Mouse (Mus musculus) frontal cortex, postnatal 36 days (tissue): ENCODE measurements around the gene Vmn1r27.

Source experiments
- DNase-seq, 2 experiments: peaks; one replicate each; pipeline ENCODE4 v3.0.0; 2022; ENCODE audit warnings: low spot score in 2 of 2

Gene Vmn1r27

GRCm38 (mm10) chr6:58218721-58219120 is at the start of gene Vmn1r27:
Gene Vmn1r27, minus strand, starts transcription at chr6:58218821.
- DNase-seq = no peak

- no peak for DNase-seq
These were observed 43.1 kb upstream of the Vmn1r27 start, which contains the start of gene Vmn1r28 for GRCm38 (mm10) chr6:58261737-58262136. Gene Vmn1r28, plus strand, starts transcription at chr6:58262037.

- peak in 1 of 2 experiments; percentile 6 for DNase-seq
These were observed 2.5 kb downstream of the Vmn1r27 start for GRCm38 (mm10) chr6:58216119-58216518.
